Mouse (Mus musculus) lung, adult 2 months (tissue): Measurements from ENCODE around the gene Tecr.

Experiments used
- CTCF ChIP-seq: fragments of 200-500 bp; IDR thresholded peaks from 2 replicates; pipeline ENCODE4 v1.5.1; 2011; ENCODE audit warnings: mild to moderate bottlenecking, low read length, control low read depth; ENCODE audit not compliant: insufficient read depth
- POLR2A ChIP-seq: fragments of 200-500 bp; IDR thresholded peaks from 2 replicates; pipeline ENCODE4 v1.6.1; 2011; ENCODE audit warnings: low read depth, mild to moderate bottlenecking, control low read depth, low read length, borderline replicate concordance; ENCODE audit errors: extremely low read depth

GRCm38 (mm10) chr8:83570272-83571000 is 37.3 kb downstream of the Tecr start:
- no peak for TF ChIP-seq POLR2A
- TF ChIP-seq CTCF = no peak
